Mouse (Mus musculus): ENCODE measurements at regions not wholly inside any gene's neighbourhood (a gene's known extent, or its start where the extent isn't known, plus 50 kb on each side); places are given as distances from the start of the nearest gene placed in this dataset.

- H3K4me1 ChIP-seq (ENCODE audit: control insufficient read depth, low read depth, low read length): no peaks in the 10 kb centered on the region
- WGBS (ENCODE audit: insufficient replicate concordance): 29% methylated on average over 2 of the region's 2 CpGs
- no peaks in the 10 kb centered on the region for H3K27me3 ChIP-seq (ENCODE audit: control insufficient read depth, insufficient read depth, low read depth, low read length)
- no peaks in the 10 kb centered on the region for H3K36me3 ChIP-seq (ENCODE audit: control insufficient read depth, insufficient read depth)
- no peak overlapping the region for H3K4me2 ChIP-seq (ENCODE audit: low read depth, low read length)
- ATAC-seq (ENCODE audit: low read depth): no peak
- no peak overlapping the region for H3K27ac ChIP-seq (ENCODE audit: low read length)
- H3K9ac ChIP-seq (ENCODE audit: low read depth, low read length): no peak overlapping the region
- no peaks in the 10 kb centered on the region for H3K9me3 ChIP-seq (replicated peaks; ENCODE audit: control insufficient read depth, low read length)
- H3K4me3 ChIP-seq (ENCODE audit: low read depth, low read length): no peak overlapping the region
Observed at GRCm38 (mm10) chr7:115106041-115106440, 362.5 kb downstream of the Insc start.

GRCm38 (mm10) chr7:115112282-115112681 is 368.8 kb downstream of the Insc start:
- H3K27me3 ChIP-seq (ENCODE audit: control insufficient read depth, insufficient read depth, low read depth, low read length): no peaks in the 10 kb centered on the region
- WGBS (ENCODE audit: insufficient replicate concordance): 42% methylated on average over 3 of the region's 3 CpGs
- no peak overlapping the region for H3K4me3 ChIP-seq (ENCODE audit: low read depth, low read length)
- H3K36me3 ChIP-seq (ENCODE audit: control insufficient read depth, insufficient read depth): no peaks in the 10 kb centered on the region
- H3K4me2 ChIP-seq (ENCODE audit: low read depth, low read length): no peak overlapping the region
- H3K9me3 ChIP-seq (replicated peaks; ENCODE audit: control insufficient read depth, low read length): no peaks in the 10 kb centered on the region
- H3K4me1 ChIP-seq (ENCODE audit: control insufficient read depth, low read depth, low read length): no peaks in the 10 kb centered on the region
- H3K27ac ChIP-seq (ENCODE audit: low read length): no peak overlapping the region
- no peak for ATAC-seq (ENCODE audit: low read depth)
- H3K9ac ChIP-seq (ENCODE audit: low read depth, low read length): no peak overlapping the region

GRCm38 (mm10) chr7:115123283-115123682 is 379.8 kb downstream of the Insc start:
- ATAC-seq (ENCODE audit: low read depth): no peak
- Histone ChIP-seq H3K27ac (ENCODE audit: low read length) (no peak overlapping the region), H3K4me1 (ENCODE audit: control insufficient read depth, low read depth, low read length) (no peaks in the 10 kb centered on the region), H3K4me2 (ENCODE audit: low read depth, low read length) (no peak overlapping the region), H3K9ac (ENCODE audit: low read depth, low read length) (no peak overlapping the region), H3K27me3 (ENCODE audit: control insufficient read depth, insufficient read depth, low read depth, low read length) (no peaks in the 10 kb centered on the region), H3K36me3 (ENCODE audit: control insufficient read depth, insufficient read depth) (no peaks in the 10 kb centered on the region), H3K4me3 (ENCODE audit: low read depth, low read length) (no peak overlapping the region), H3K9me3 (replicated peaks; ENCODE audit: control insufficient read depth, low read length) (no peaks in the 10 kb centered on the region)
- 26% methylated on average over 2 of the region's 2 CpGs for WGBS (ENCODE audit: insufficient replicate concordance)

GRCm38 (mm10) chr7:115129001-115129400 is 385.5 kb downstream of the Insc start:
- WGBS (ENCODE audit: insufficient replicate concordance): 39% methylated on average over 3 of the region's 3 CpGs
- no peak for ATAC-seq (ENCODE audit: low read depth)
- Histone ChIP-seq H3K27ac (ENCODE audit: low read length) (no peak overlapping the region), H3K9ac (ENCODE audit: low read depth, low read length) (no peak overlapping the region), H3K4me2 (ENCODE audit: low read depth, low read length) (no peak overlapping the region), H3K4me1 (ENCODE audit: control insufficient read depth, low read depth, low read length) (no peaks in the 10 kb centered on the region), H3K4me3 (ENCODE audit: low read depth, low read length) (no peak overlapping the region), H3K9me3 (replicated peaks; ENCODE audit: control insufficient read depth, low read length) (no peaks in the 10 kb centered on the region), H3K36me3 (ENCODE audit: control insufficient read depth, insufficient read depth) (no peaks in the 10 kb centered on the region), H3K27me3 (ENCODE audit: control insufficient read depth, insufficient read depth, low read depth, low read length) (no peaks in the 10 kb centered on the region)

DNA sequence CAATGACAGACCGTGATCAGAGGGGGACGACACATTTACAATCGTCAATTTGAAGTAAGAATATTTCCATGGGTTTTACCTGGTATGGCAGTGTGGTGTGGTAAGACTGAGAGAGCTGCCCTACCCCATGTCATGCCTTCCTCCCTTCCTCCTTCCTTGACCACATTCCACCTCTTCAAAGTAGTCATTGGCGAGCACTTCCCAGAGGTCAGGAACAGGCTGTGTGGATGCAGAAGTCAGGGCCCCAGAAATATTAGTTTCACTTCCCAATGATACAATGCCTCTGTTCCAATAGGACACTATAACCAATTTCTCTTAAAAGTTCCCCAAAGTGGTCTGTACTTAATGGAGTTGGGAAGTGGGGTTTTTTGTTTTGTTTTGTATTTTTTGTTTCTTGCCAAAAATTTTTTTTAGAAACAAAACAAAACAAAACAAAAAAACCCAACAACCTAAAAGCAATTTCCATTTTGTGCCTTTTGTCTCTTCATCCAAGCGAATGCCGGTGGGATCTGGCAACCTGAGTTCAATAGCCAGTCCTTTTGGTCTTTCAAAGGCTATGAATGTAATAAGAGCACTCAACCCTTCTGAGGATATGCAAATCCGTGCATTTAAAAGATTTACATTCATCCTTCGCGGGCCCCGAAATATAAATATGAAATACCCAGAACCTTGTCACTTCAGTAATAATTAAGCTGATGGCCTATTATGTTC is 387.9 kb downstream of the Insc start:
- Histone ChIP-seq H3K27ac (ENCODE audit: low read length) (no peak overlapping the region), H3K4me2 (ENCODE audit: low read depth, low read length) (no peak overlapping the region), H3K36me3 (ENCODE audit: control insufficient read depth, insufficient read depth) (no peaks in the 10 kb centered on the region), H3K9me3 (replicated peaks; ENCODE audit: control insufficient read depth, low read length) (no peaks in the 10 kb centered on the region), H3K4me1 (ENCODE audit: control insufficient read depth, low read depth, low read length) (no peaks in the 10 kb centered on the region), H3K27me3 (ENCODE audit: control insufficient read depth, insufficient read depth, low read depth, low read length) (no peaks in the 10 kb centered on the region), H3K4me3 (ENCODE audit: low read depth, low read length) (no peak overlapping the region), H3K9ac (ENCODE audit: low read depth, low read length) (no peak overlapping the region)
- no peak for ATAC-seq (ENCODE audit: low read depth)
- 78% methylated on average over 10 of the region's 10 CpGs for WGBS (ENCODE audit: insufficient replicate concordance)

- Histone ChIP-seq H3K27me3 (ENCODE audit: control insufficient read depth, insufficient read depth, low read depth, low read length) (no peaks in the 10 kb centered on the region), H3K4me3 (ENCODE audit: low read depth, low read length) (no peak overlapping the region), H3K9ac (ENCODE audit: low read depth, low read length) (no peak overlapping the region), H3K9me3 (replicated peaks; ENCODE audit: control insufficient read depth, low read length) (no peaks in the 10 kb centered on the region), H3K4me2 (ENCODE audit: low read depth, low read length) (no peak overlapping the region), H3K27ac (ENCODE audit: low read length) (no peak overlapping the region), H3K4me1 (ENCODE audit: control insufficient read depth, low read depth, low read length) (no peaks in the 10 kb centered on the region), H3K36me3 (ENCODE audit: control insufficient read depth, insufficient read depth) (no peaks in the 10 kb centered on the region)
- WGBS (ENCODE audit: insufficient replicate concordance): 51% methylated on average over 11 of the region's 11 CpGs
- no peak for ATAC-seq (ENCODE audit: low read depth)
Observed at GRCm38 (mm10) chr7:115131970-115132551, 388.6 kb downstream of the Insc start.

DNA sequence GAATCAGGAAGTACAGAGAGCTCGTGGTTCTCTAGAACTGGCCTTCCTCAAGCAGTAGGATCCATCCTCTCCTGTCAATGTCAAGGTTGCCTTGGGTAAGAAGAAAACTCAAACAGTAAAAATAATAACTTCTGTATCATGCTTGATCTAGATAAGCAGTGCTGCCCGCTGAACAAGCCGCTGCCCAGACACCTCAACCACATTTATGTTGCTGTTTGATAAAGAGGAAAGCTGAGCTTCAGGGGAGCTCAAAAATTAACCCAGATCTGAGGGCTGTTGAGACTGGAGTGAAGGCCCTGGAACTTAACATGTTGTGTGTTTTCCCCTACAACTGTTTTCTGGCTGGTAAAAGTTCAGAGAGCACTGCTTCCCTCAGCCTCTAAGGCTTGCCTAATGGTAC is 389.1 kb downstream of the Insc start:
- H3K9ac ChIP-seq (ENCODE audit: low read depth, low read length): no peak overlapping the region
- WGBS (ENCODE audit: insufficient replicate concordance): 30% methylated on average over 3 of the region's 3 CpGs
- H3K9me3 ChIP-seq (replicated peaks; ENCODE audit: control insufficient read depth, low read length): no peaks in the 10 kb centered on the region
- ATAC-seq (ENCODE audit: low read depth): no peak
- no peaks in the 10 kb centered on the region for H3K4me1 ChIP-seq (ENCODE audit: control insufficient read depth, low read depth, low read length)
- no peak overlapping the region for H3K4me3 ChIP-seq (ENCODE audit: low read depth, low read length)
- H3K27me3 ChIP-seq (ENCODE audit: control insufficient read depth, insufficient read depth, low read depth, low read length): no peaks in the 10 kb centered on the region
- H3K27ac ChIP-seq (ENCODE audit: low read length): no peak overlapping the region
- H3K4me2 ChIP-seq (ENCODE audit: low read depth, low read length): no peak overlapping the region
- H3K36me3 ChIP-seq (ENCODE audit: control insufficient read depth, insufficient read depth): no peaks in the 10 kb centered on the region

DNA sequence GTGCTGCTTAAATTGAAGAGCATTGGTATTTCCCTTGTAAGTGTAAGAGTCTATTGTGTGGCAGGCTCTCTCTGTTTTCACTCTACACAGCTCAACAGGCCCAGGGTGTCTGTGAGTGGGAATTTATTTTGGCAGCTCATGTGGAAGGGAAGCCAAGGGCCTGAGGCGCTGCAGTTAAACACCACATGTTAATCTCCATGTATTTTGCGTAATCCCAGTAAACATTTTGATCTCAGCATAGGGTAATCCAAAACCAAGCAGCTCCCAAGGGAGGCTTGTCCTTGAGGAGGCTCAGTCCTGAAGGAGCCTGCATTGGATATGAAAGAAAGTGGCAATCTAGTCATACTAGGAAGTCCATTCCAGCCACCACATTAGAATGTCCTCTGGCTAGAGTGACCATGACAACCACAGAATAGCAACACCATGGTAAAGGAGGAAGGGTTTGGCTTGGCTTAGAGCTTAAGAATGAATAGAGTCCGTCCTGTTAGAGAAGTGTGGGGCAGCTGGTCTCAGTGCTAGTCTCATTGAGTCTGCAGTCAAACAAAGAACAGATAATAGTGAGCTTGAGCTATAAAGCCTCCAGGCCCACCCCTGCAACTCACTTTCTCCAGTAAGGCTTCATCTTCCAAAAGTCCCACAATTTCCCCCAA is 391.6 kb downstream of the Insc start:
- H3K4me3 ChIP-seq (ENCODE audit: low read depth, low read length): no peak overlapping the region
- H3K27ac ChIP-seq (ENCODE audit: low read length): no peak overlapping the region
- H3K4me2 ChIP-seq (ENCODE audit: low read depth, low read length): no peak overlapping the region
- ATAC-seq (ENCODE audit: low read depth): no peak
- H3K36me3 ChIP-seq (ENCODE audit: control insufficient read depth, insufficient read depth): no peaks in the 10 kb centered on the region
- no peaks in the 10 kb centered on the region for H3K27me3 ChIP-seq (ENCODE audit: control insufficient read depth, insufficient read depth, low read depth, low read length)
- H3K9ac ChIP-seq (ENCODE audit: low read depth, low read length): no peak overlapping the region
- H3K9me3 ChIP-seq (replicated peaks; ENCODE audit: control insufficient read depth, low read length): no peaks in the 10 kb centered on the region
- WGBS (ENCODE audit: insufficient replicate concordance): 65% methylated on average over 3 of the region's 3 CpGs
- H3K4me1 ChIP-seq (ENCODE audit: control insufficient read depth, low read depth, low read length): no peaks in the 10 kb centered on the region

DNA sequence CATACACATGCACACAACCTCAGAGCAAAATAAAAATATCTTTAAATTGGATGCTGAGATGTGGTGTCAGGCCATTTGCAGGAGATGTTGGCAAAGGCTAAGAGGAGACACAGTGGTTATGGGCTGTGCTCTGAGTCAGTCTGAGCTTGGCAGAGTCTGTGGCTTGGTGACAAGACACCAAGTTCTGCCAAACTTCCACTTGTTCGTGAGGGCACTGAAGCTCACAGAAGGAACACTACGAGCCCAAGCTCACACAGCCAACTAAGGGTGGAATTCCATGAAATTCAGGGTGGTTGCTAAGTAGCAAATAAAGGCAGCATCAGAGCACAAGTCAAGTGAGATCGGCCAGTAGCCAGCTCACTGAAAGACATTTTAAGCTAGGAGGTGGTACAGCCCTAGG is 396.8 kb downstream of the Insc start:
- no peaks in the 10 kb centered on the region for H3K27me3 ChIP-seq (ENCODE audit: control insufficient read depth, insufficient read depth, low read depth, low read length)
- H3K4me1 ChIP-seq (ENCODE audit: control insufficient read depth, low read depth, low read length): no peaks in the 10 kb centered on the region
- H3K9me3 ChIP-seq (replicated peaks; ENCODE audit: control insufficient read depth, low read length): no peaks in the 10 kb centered on the region
- H3K27ac ChIP-seq (ENCODE audit: low read length): no peak overlapping the region
- WGBS (ENCODE audit: insufficient replicate concordance): 57% methylated on average over 3 of the region's 3 CpGs
- H3K9ac ChIP-seq (ENCODE audit: low read depth, low read length): no peak overlapping the region
- no peak overlapping the region for H3K4me3 ChIP-seq (ENCODE audit: low read depth, low read length)
- no peak for ATAC-seq (ENCODE audit: low read depth)
- no peaks in the 10 kb centered on the region for H3K36me3 ChIP-seq (ENCODE audit: control insufficient read depth, insufficient read depth)
- H3K4me2 ChIP-seq (ENCODE audit: low read depth, low read length): no peak overlapping the region
